Comparison of ENCODE assay signal across 8 mouse cellular contexts in genomic region chr14:59625806-59626364, GRCm38 (mm10). TPM values are rescaled to one million over a fixed set of nuclear protein-coding genes. Genes with fewer than 3 reads are reported as not detected.
DNase-seq lines count a peak whose midpoint lies in the region; ATAC-seq and TF ChIP-seq lines count a peak whose summit lies in the region.

No protein-coding gene starts in this region.

- no peak for DNase-seq in layer of hippocampus, adult 2 months (ENCODE audit: low spot score in 2 of 2)
- DNase-seq in layer of hippocampus, adult 18-20 months (ENCODE audit: low spot score in 2 of 2): no peak
- DNase-seq in adrenal gland, postnatal 36 days: peak; percentile 55
- peak; percentile 79 for DNase-seq in forebrain, embryonic 14.5 days (ENCODE audit: low spot score)
- peak; percentile 86 for DNase-seq in intestine, embryonic 14.5 days (ENCODE audit: low spot score)
- peak; percentile 18 for DNase-seq in lung, postnatal 10 days
- no peak for DNase-seq in cerebellum, adult 11 months

- ATAC-seq in forebrain, embryonic 14.5 days: peak; percentile 67
- peak; percentile 28; the same call in 1 of the 2 replicates for ATAC-seq in intestine, embryonic 14.5 days (replicated peaks; ENCODE audit: low FRiP score, low TSS enrichment, low read depth)
- ATAC-seq in stomach, embryonic 14.5 days (ENCODE audit: insufficient number of reproducible peaks, insufficient read depth, low FRiP score, low read depth): peak; percentile 24; the same call in 1 of the 2 replicates

- 0 out of 2 replicates have a peak, but pooled peaks cover 5% of the 10 kb centered on the region for H3K4me1 ChIP-seq in forebrain, embryonic 14.5 days (ENCODE audit: control insufficient read depth, insufficient read depth, low read length)
- H3K4me1 ChIP-seq in intestine, embryonic 14.5 days (replicated peaks; ENCODE audit: control insufficient read depth, insufficient read depth, low read length): peaks cover 12% of the 10 kb centered on the region
- H3K4me1 ChIP-seq in stomach, embryonic 14.5 days (ENCODE audit: control insufficient read depth, insufficient read depth, low read length): peaks cover 9% of the 10 kb centered on the region; the same call in 1 of the 2 replicates

- peak overlapping the region; percentile 73 for H3K4me2 ChIP-seq in forebrain, embryonic 14.5 days (ENCODE audit: low read length)
- H3K4me2 ChIP-seq in intestine, embryonic 14.5 days (ENCODE audit: low read length): peak overlapping the region; percentile 72
- peak overlapping the region; percentile 88 for H3K4me2 ChIP-seq in stomach, embryonic 14.5 days (replicated peaks; ENCODE audit: low read depth, low read length)

- H3K27me3 ChIP-seq in forebrain, embryonic 14.5 days (replicated peaks; ENCODE audit: control insufficient read depth, insufficient read depth, low read length): 0 out of 2 replicates have a peak, but pooled peaks cover 7% of the 10 kb centered on the region
- H3K27me3 ChIP-seq in intestine, embryonic 14.5 days (replicated peaks; ENCODE audit: control insufficient read depth, insufficient read depth, low read length): peaks cover 8% of the 10 kb centered on the region; the same call in 1 of the 2 replicates
- H3K27me3 ChIP-seq in stomach, embryonic 14.5 days (ENCODE audit: control insufficient read depth, insufficient read depth, low read length): no peaks in the 10 kb centered on the region

- peak overlapping the region; percentile 55 for H3K4me3 ChIP-seq in layer of hippocampus, adult 2 months
- H3K4me3 ChIP-seq in forebrain, embryonic 14.5 days (ENCODE audit: low read depth, low read length): peak overlapping the region; percentile 71
- peak overlapping the region; percentile 62 for H3K4me3 ChIP-seq in intestine, embryonic 14.5 days (ENCODE audit: low read depth, low read length)
- H3K4me3 ChIP-seq in stomach, embryonic 14.5 days (ENCODE audit: low read depth, low read length): peak overlapping the region; percentile 63

- WGBS in forebrain, embryonic 14.5 days: under 1% methylated on average over 51 of the region's 51 CpGs
- under 1% methylated on average over 51 of the region's 51 CpGs for WGBS in intestine, embryonic 14.5 days
- under 1% methylated on average over 51 of the region's 51 CpGs for WGBS in stomach, embryonic 14.5 days

- peak overlapping the region; percentile 87 for H3K9ac ChIP-seq in forebrain, embryonic 14.5 days (ENCODE audit: low read length)
- peak overlapping the region; percentile 70 for H3K9ac ChIP-seq in intestine, embryonic 14.5 days (ENCODE audit: low read length)
- H3K9ac ChIP-seq in stomach, embryonic 14.5 days (replicated peaks; ENCODE audit: low read depth, low read length): peak overlapping the region; percentile 57; the same call in 1 of the 2 replicates

- no peaks in the 10 kb centered on the region for H3K9me3 ChIP-seq in forebrain, embryonic 14.5 days (replicated peaks; ENCODE audit: control insufficient read depth, low read length)
- H3K9me3 ChIP-seq in intestine, embryonic 14.5 days (ENCODE audit: control insufficient read depth, low read length): no peaks in the 10 kb centered on the region
- H3K9me3 ChIP-seq in stomach, embryonic 14.5 days (ENCODE audit: control insufficient read depth, low read depth, low read length): no peaks in the 10 kb centered on the region

- peaks cover 15% of the 10 kb centered on the region for H3K36me3 ChIP-seq in forebrain, embryonic 14.5 days (ENCODE audit: control insufficient read depth, insufficient read depth, low read length)
- peaks cover 10% of the 10 kb centered on the region for H3K36me3 ChIP-seq in intestine, embryonic 14.5 days (ENCODE audit: control insufficient read depth, insufficient read depth, low read length)
- no peaks in the 10 kb centered on the region; the same call in 1 of the 2 replicates for H3K36me3 ChIP-seq in stomach, embryonic 14.5 days (ENCODE audit: control insufficient read depth, insufficient read depth, low read length)

- H3K27ac ChIP-seq in layer of hippocampus, adult 2 months: peak overlapping the region; percentile 4; the same call in 1 of the 2 replicates
- H3K27ac ChIP-seq in forebrain, embryonic 14.5 days (ENCODE audit: low read depth, low read length): peak overlapping the region; percentile 91
- peak overlapping the region; percentile 73 for H3K27ac ChIP-seq in intestine, embryonic 14.5 days (ENCODE audit: low read depth)
- no peak overlapping the region for H3K27ac ChIP-seq in stomach, embryonic 14.5 days (ENCODE audit: low read length)

- TF ChIP-seq CTCF in layer of hippocampus, adult 2 months (conservative IDR thresholded peaks at IDR 0.05): no peak

RNA-seq across cellular contexts. Expression of gene Shisa2, which starts 0.8 kb away (rescaled TPM):
- total RNA-seq in layer of hippocampus, adult 2 months (2021): 1 to 10 TPM; 3.3 to 3.4 TPM
- total RNA-seq in layer of hippocampus, adult 18-20 months (2021): 1 to 10 TPM; 3.6 to 3.8 TPM
- 1 to 10 TPM; 1.1 to 1.4 TPM for total RNA-seq in adrenal gland, postnatal 36 days (2021)
- 17.2 and 17.6 TPM in 2 replicates for polyA plus RNA-seq in forebrain, embryonic 14.5 days (2014; fragmentation: Nextera tagmentation; extraction: Ambion mirVana)
- 16.0 and 18.0 TPM in 2 replicates for polyA plus RNA-seq in intestine, embryonic 14.5 days (2014; fragmentation: Nextera tagmentation; extraction: Ambion mirVana)
- polyA plus RNA-seq in stomach, embryonic 14.5 days (2014; fragmentation: Nextera tagmentation; extraction: Ambion mirVana): 8.3 and 10.4 TPM in 2 replicates

RNA-seq across cellular contexts. Expression of gene Cdadc1, which starts 28.1 kb away (rescaled TPM):
- 10 to 100 TPM; 65.5 to 71.3 TPM for total RNA-seq in layer of hippocampus, adult 2 months (2021)
- total RNA-seq in layer of hippocampus, adult 18-20 months (2021): 10 to 100 TPM; 78.3 to 79.8 TPM
- total RNA-seq in adrenal gland, postnatal 36 days (2021): 10 to 100 TPM; 66.3 to 74.2 TPM
- 33.0 and 35.7 TPM in 2 replicates for polyA plus RNA-seq in forebrain, embryonic 14.5 days (2014; fragmentation: Nextera tagmentation; extraction: Ambion mirVana)
- polyA plus RNA-seq in intestine, embryonic 14.5 days (2014; fragmentation: Nextera tagmentation; extraction: Ambion mirVana): 31.4 and 38.8 TPM in 2 replicates
- polyA plus RNA-seq in stomach, embryonic 14.5 days (2014; fragmentation: Nextera tagmentation; extraction: Ambion mirVana): 41.7 and 42.7 TPM in 2 replicates

Comparison
In these comparisons a context has a peak if more than half of its experiments do, and no peak if none do; other contexts are left out.
1. DNase-seq: peak in adrenal gland, postnatal 36 days (2 of 2), forebrain, embryonic 14.5 days (single experiment), intestine, embryonic 14.5 days (single experiment) and lung, postnatal 10 days (single experiment); none in layer of hippocampus, adult 2 months (0 of 2), layer of hippocampus, adult 18-20 months (0 of 2) and cerebellum, adult 11 months (single experiment).
2. Peak in every context shown above with its lines, with median percentiles within 50 percentile points of each other: H3K4me3 ChIP-seq, ATAC-seq, H3K4me2 ChIP-seq and H3K9ac ChIP-seq.